Mouse (Mus musculus) left cerebral cortex, postnatal 25 days (tissue): ENCODE data around the gene Scaf4. TPM values are rescaled to one million over a fixed set of nuclear protein-coding genes. Genes with fewer than 3 reads are reported as not detected.

ENCODE experiments used
- DNase-seq, 2 experiments: peaks; one replicate each; pipeline ENCODE4 v3.0.0; 2022; ENCODE audit warnings: low spot score in 2 of 2, mixed read lengths in 1 of 2
- intact Hi-C: fragments of 180-260 bp; cut with DNase I; formaldehyde crosslinking; loops from one replicate; pipeline ENCODE4 v1.15.1; 2025
- total RNA-seq, 2 experiments: library from RNA; stranded (reverse); gene quantifications; 2 replicates each; pipeline ENCODE4 v1.2.3; 2021

The Scaf4 gene
- total RNA-seq, 2 experiments from 2014 or later = 41.1 to 42.8 TPM

- DNase-seq = no peak
- intact Hi-C loops = no loop called here
Observed at GRCm38 (mm10) chr16:90178404-90178803, 105.9 kb downstream of the Scaf4 start.

GRCm38 (mm10) chr16:90177425-90177824 lies 106.9 kb downstream of the Scaf4 start:
- intact Hi-C loops = no loop called here

GRCm38 (mm10) chr16:90176472-90176871 lies 107.8 kb downstream of the Scaf4 start:
- DNase-seq = peak; percentile 71 to 76
- intact Hi-C loops = no loop called here

More at GRCm38 (mm10) chr16:90177425-90177824, 106.9 kb downstream of the Scaf4 start:
- DNase-seq = no peak

Other genes starting within 250 kb of the Scaf4 start
- 100 to 1,000 TPM; 108 to 118 TPM for gene Tiam1, start 140.7 kb downstream of the Scaf4 start, total RNA-seq
- 100 to 1,000 TPM; 389 to 390 TPM for gene Sod1, start 63.7 kb downstream of the Scaf4 start, total RNA-seq
- gene Hunk, start 101.5 kb upstream of the Scaf4 start, total RNA-seq = 10 to 100 TPM; 12.7 to 18.7 TPM